Mouse (Mus musculus) limb, embryonic 14.5 days (tissue): ENCODE data around the gene Pygb. TPM values are rescaled to one million over a fixed set of nuclear protein-coding genes. Genes with fewer than 3 reads are reported as not detected.

ENCODE experiments used
- ATAC-seq: fragments of 200-750 bp; cut with Nextera tagmentation; 2 replicates; pipeline ENCODE4 v1.8.0; 2017; ENCODE audit warnings: low read depth, moderate number of reproducible peaks, moderate TSS enrichment; ENCODE audit not compliant: low FRiP score
- DNase-seq: peaks from one replicate; pipeline ENCODE4 v3.0.0-alpha.2; 2015; ENCODE audit warnings: low spot score
- H3K27ac ChIP-seq: fragments of 300-500 bp; sonication (generic); replicated peaks from 2 replicates; pipeline ENCODE4 v1.5.1; 2014; ENCODE audit warnings: low read depth, mild to moderate bottlenecking, low read length, moderate library complexity, mixed read lengths
- H3K27me3 ChIP-seq: fragments of 300-500 bp; sonication (generic); 2 replicates; pipeline ENCODE4 v1.6.1; 2014; ENCODE audit warnings: low read length, mixed read lengths; ENCODE audit not compliant: control insufficient read depth, insufficient read depth
- H3K36me3 ChIP-seq: fragments of 300-500 bp; sonication (generic); 2 replicates; pipeline ENCODE4 v1.6.1; 2014; ENCODE audit warnings: mild to moderate bottlenecking, low read length, moderate library complexity, mixed read lengths; ENCODE audit not compliant: control insufficient read depth, insufficient read depth
- H3K4me1 ChIP-seq: fragments of 300-500 bp; sonication (generic); 2 replicates; pipeline ENCODE4 v1.6.1; 2014; ENCODE audit warnings: antibody characterized with exemption, low read length, mixed read lengths; ENCODE audit not compliant: control insufficient read depth, insufficient read depth
- H3K4me2 ChIP-seq: fragments of 300-500 bp; sonication (generic); replicated peaks from 2 replicates; pipeline ENCODE4 v1.6.1; 2014; ENCODE audit warnings: low read depth, mild to moderate bottlenecking, low read length, moderate library complexity; ENCODE audit not compliant: severe bottlenecking
- H3K4me3 ChIP-seq: fragments of 300-500 bp; sonication (generic); replicated peaks from 2 replicates; pipeline ENCODE4 v1.5.1; 2014; ENCODE audit warnings: low read length
- H3K9ac ChIP-seq: fragments of 300-500 bp; sonication (generic); 2 replicates; pipeline ENCODE4 v1.6.1; 2014; ENCODE audit warnings: mild to moderate bottlenecking, low read depth, low read length, moderate library complexity; ENCODE audit not compliant: severe bottlenecking
- H3K9me3 ChIP-seq: fragments of 300-500 bp; sonication (generic); 2 replicates; pipeline ENCODE4 v1.6.1; 2016; ENCODE audit warnings: low read length; ENCODE audit not compliant: control insufficient read depth
- POLR2A ChIP-seq: fragments of 200-500 bp; IDR thresholded peaks from 2 replicates; pipeline ENCODE4 v1.8.0; 2012; ENCODE audit warnings: inconsistent platforms, mild to moderate bottlenecking, moderate library complexity, borderline replicate concordance; ENCODE audit not compliant: insufficient read depth, insufficient read length; ENCODE audit errors: extremely low read depth
- WGBS: fragments of 180-500 bp; shearing (Covaris S2); extraction: QIAGEN DNeasy Blood & Tissue Kit; methylation state at CpG from one replicate; pipeline ENCODE4 v1.1.7; 2014; 5-methylcytosine and 5-hydroxymethylcytosine counted together
- polyA plus RNA-seq, 2 experiments: library from polyadenylated mRNA; depleted of rRNA in 1 of 2; stranded (reverse) in 1 of 2; unstranded in 1 of 2; fragments of >200 nt; fragmentation: Nextera tagmentation in 1 of 2; extraction: Ambion mirVana in 1 of 2; gene quantifications; 2 replicates each; pipeline versions ENCODE4 v1.2.1 to v1.2.3; 2012 to 2014

The Pygb gene
- polyA plus RNA-seq, 2 experiments: 62.3 to 65.2 TPM

DNA sequence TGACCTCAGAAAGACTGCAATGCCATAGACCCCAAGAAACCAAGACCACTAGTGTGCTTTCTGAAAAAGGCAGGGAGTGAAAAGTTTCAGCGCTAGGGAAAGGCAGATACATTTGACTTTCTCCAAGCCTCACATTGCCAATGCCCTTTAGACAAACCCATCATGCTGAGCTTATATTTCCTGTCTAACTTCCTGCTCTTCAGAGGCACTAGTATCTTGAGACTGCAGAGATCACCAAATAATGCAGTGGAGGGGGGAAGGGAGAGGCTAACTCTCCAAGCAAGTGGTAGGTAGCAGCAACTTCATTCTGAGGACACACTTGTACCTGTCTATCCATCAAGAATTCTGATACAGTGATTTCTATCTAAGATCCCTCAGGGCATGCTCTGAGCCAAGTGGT lies 82.9 kb downstream of the Pygb start:
- H3K27me3 ChIP-seq: no peaks in the 10 kb centered on the region
- 96% methylated on average over 1 of the region's 1 CpGs for WGBS
- TF ChIP-seq POLR2A: no peak
- no peaks in the 10 kb centered on the region for H3K36me3 ChIP-seq
- no peak for ATAC-seq
- no peaks in the 10 kb centered on the region for H3K9me3 ChIP-seq
- no peak overlapping the region for H3K27ac ChIP-seq
- no peak overlapping the region for H3K4me3 ChIP-seq
- H3K9ac ChIP-seq: no peak overlapping the region
- H3K4me1 ChIP-seq: no peaks in the 10 kb centered on the region
- H3K4me2 ChIP-seq: no peak overlapping the region
- DNase-seq: no peak

GRCm38 (mm10) chr2:150874508-150874907 lies 88.0 kb downstream of the Pygb start:
- H3K27ac ChIP-seq: no peak overlapping the region
- WGBS: 80% methylated on average over 1 of the region's 1 CpGs
- DNase-seq (no peak), ATAC-seq (no peak)
- H3K9me3 ChIP-seq: no peaks in the 10 kb centered on the region
- TF ChIP-seq POLR2A: no peak
- no peak overlapping the region for H3K9ac ChIP-seq
- H3K4me3 ChIP-seq: no peak overlapping the region
- H3K36me3 ChIP-seq: no peaks in the 10 kb centered on the region
- H3K4me1 ChIP-seq: no peaks in the 10 kb centered on the region
- no peaks in the 10 kb centered on the region for H3K27me3 ChIP-seq
- H3K4me2 ChIP-seq: no peak overlapping the region

DNA sequence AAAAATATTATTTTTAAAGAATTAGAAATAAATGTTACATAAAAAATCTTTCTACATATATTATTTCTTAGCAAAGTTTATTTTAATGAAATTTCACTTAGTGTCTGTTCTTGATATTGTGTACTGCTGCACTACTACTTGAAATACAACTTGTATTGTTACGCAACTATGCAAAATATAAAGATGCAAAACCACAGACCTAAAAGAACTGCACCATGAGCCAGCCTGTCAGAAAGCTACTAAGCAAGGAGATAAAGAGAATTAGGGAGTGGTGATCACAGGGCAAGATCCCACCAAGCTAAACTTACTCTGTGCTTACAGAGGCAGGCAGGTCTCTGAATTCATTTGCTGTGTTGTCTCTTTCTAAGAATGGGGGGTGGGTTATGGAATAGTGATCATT lies 88.7 kb downstream of the Pygb start:
- DNase-seq: no peak
- no peak for TF ChIP-seq POLR2A
- 98% methylated on average over 1 of the region's 1 CpGs for WGBS

DNA sequence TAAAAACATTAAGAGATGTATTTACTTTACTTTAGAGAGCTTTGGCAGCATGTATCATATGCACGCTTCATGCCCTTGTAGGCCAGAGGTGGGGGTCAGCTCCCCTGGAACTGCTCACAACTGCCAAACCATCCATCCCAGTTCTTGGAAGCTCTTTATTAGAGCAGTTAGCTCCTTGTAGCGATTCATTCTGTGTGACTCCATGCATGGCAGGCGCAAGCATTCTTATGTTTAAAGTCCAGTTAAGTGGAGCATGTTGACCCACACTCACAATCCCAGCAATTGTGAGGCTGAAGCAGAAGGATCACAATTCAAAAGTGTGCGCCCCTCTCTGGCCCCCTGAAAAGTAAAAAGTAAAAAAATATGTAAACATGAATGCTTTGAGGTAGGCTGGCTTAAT lies 91.0 kb downstream of the Pygb start:
- no peak overlapping the region for H3K9ac ChIP-seq
- no peaks in the 10 kb centered on the region for H3K36me3 ChIP-seq
- no peaks in the 10 kb centered on the region for H3K4me1 ChIP-seq
- no peak for DNase-seq
- no peaks in the 10 kb centered on the region for H3K27me3 ChIP-seq
- H3K4me3 ChIP-seq: no peak overlapping the region
- no peak for ATAC-seq
- no peak overlapping the region for H3K4me2 ChIP-seq
- 92% methylated on average over 4 of the region's 4 CpGs for WGBS
- no peak for TF ChIP-seq POLR2A
- no peak overlapping the region for H3K27ac ChIP-seq
- no peaks in the 10 kb centered on the region for H3K9me3 ChIP-seq

More for the DNA sequence above, 88.7 kb downstream of the Pygb start:
- H3K36me3 ChIP-seq: no peaks in the 10 kb centered on the region
- no peaks in the 10 kb centered on the region for H3K9me3 ChIP-seq
- no peaks in the 10 kb centered on the region for H3K27me3 ChIP-seq
- ATAC-seq: no peak
- H3K27ac ChIP-seq: no peak overlapping the region
- H3K4me2 ChIP-seq: no peak overlapping the region
- H3K9ac ChIP-seq: no peak overlapping the region
- H3K4me3 ChIP-seq: no peak overlapping the region
- no peaks in the 10 kb centered on the region for H3K4me1 ChIP-seq

Other genes with a start within 250 kb of the Pygb start
- 1.6 and 1.9 TPM in 2 replicates for gene Cst7, start 216.3 kb upstream of the Pygb start, polyA plus RNA-seq (2012; rRNA removed)
- gene Cst7, start 216.3 kb upstream of the Pygb start, polyA plus RNA-seq (2014; fragmentation: Nextera tagmentation; extraction: Ambion mirVana): 2.4 and 3.8 TPM in 2 replicates
- 39.2 and 39.5 TPM in 2 replicates for gene Apmap, start 178.2 kb upstream of the Pygb start, polyA plus RNA-seq (2012; rRNA removed)
- 30.9 and 31.6 TPM in 2 replicates for gene Apmap, start 178.2 kb upstream of the Pygb start, polyA plus RNA-seq (2014; fragmentation: Nextera tagmentation; extraction: Ambion mirVana)
- gene Acss1, start 118.2 kb upstream of the Pygb start, polyA plus RNA-seq (2012; rRNA removed): 5.5 and 7.4 TPM in 2 replicates
- gene Acss1, start 118.2 kb upstream of the Pygb start, polyA plus RNA-seq (2014; fragmentation: Nextera tagmentation; extraction: Ambion mirVana): 4.0 and 5.6 TPM in 2 replicates
- 0.01 and 0.03 TPM in 2 replicates for gene Vsx1, start 97.4 kb upstream of the Pygb start, polyA plus RNA-seq (2012; rRNA removed)
- not detected in 2 replicates for gene Vsx1, start 97.4 kb upstream of the Pygb start, polyA plus RNA-seq (2014; fragmentation: Nextera tagmentation; extraction: Ambion mirVana)
- 31.3 and 34.1 TPM in 2 replicates for gene Entpd6, start 37.7 kb upstream of the Pygb start, polyA plus RNA-seq (2012; rRNA removed)
- gene Entpd6, start 37.7 kb upstream of the Pygb start, polyA plus RNA-seq (2014; fragmentation: Nextera tagmentation; extraction: Ambion mirVana): 22.6 and 23.0 TPM in 2 replicates
- 56.5 and 62.2 TPM in 2 replicates for gene Abhd12, start 118.0 kb downstream of the Pygb start, polyA plus RNA-seq (2012; rRNA removed)
- 67.1 and 69.7 TPM in 2 replicates for gene Abhd12, start 118.0 kb downstream of the Pygb start, polyA plus RNA-seq (2014; fragmentation: Nextera tagmentation; extraction: Ambion mirVana)
- gene Gins1, start 118.7 kb downstream of the Pygb start, polyA plus RNA-seq (2012; rRNA removed): 25.5 and 30.8 TPM in 2 replicates
- gene Gins1, start 118.7 kb downstream of the Pygb start, polyA plus RNA-seq (2014; fragmentation: Nextera tagmentation; extraction: Ambion mirVana): 43.0 and 45.7 TPM in 2 replicates